Mouse (Mus musculus) megakaryocyte, embryonic 14.5 days (primary cell): Measurements from ENCODE around the gene Vmn2r96. TPM values are rescaled to one million over a fixed set of nuclear protein-coding genes. Genes with fewer than 3 reads are reported as not detected.
"Not testable (repeated sequence)": the region's sequence is repeated elsewhere in the genome, so short reads cannot be mapped to it uniquely, and the experiment has no call there.

Source experiments
- H3K27me3 ChIP-seq: replicated peaks from 2 replicates; pipeline ENCODE3; 2012; ENCODE audit warnings: inconsistent platforms
- H3K36me3 ChIP-seq: replicated peaks from 2 replicates; pipeline ENCODE3; 2012; ENCODE audit warnings: low read length, inconsistent platforms, mixed read lengths
- H3K4me1 ChIP-seq: 2 replicates; pipeline ENCODE4 v1.6.1; 2012; ENCODE audit warnings: inconsistent platforms
- H3K4me3 ChIP-seq: replicated peaks from 2 replicates; pipeline ENCODE3; 2012; ENCODE audit warnings: moderate library complexity, mild to moderate bottlenecking, inconsistent platforms
- H3K9me3 ChIP-seq: 2 replicates; pipeline ENCODE4 v1.6.1; 2012; ENCODE audit warnings: inconsistent platforms
- FLI1 ChIP-seq: IDR thresholded peaks from 2 replicates; pipeline ENCODE4 v1.6.1; 2012; ENCODE audit warnings: low read length, inconsistent platforms, mixed read lengths
- GATA1 ChIP-seq: IDR thresholded peaks from 3 replicates; pipeline ENCODE4 v1.6.1; 2012; ENCODE audit warnings: mixed read lengths, low read length, inconsistent platforms, borderline replicate concordance
- polyA plus RNA-seq: library from polyadenylated mRNA; stranded (reverse); fragments of >175 nt; gene quantifications from 2 replicates; pipeline ENCODE4 v1.2.3, GENCODE M21; 2012; ENCODE audit warnings: low replicate concordance; ENCODE audit not compliant: insufficient read depth

Vmn2r96 gene
- 0.95 TPM in 1 of 2 replicates, not detected in the other for polyA plus RNA-seq

GRCm38 (mm10) chr17:18572851-18573250 is at the start of gene Vmn2r96:
Vmn2r96 (plus strand) TSS chr17:18573151.
- not testable (repeated sequence) for H3K4me3 ChIP-seq, H3K27me3 ChIP-seq, H3K9me3 ChIP-seq, H3K36me3 ChIP-seq, H3K4me1 ChIP-seq

- Histone ChIP-seq H3K4me3 (no peak overlapping the region), H3K36me3 (no peaks in the 10 kb centered on the region), H3K4me1 (no peaks in the 10 kb centered on the region), H3K27me3 (no peaks in the 10 kb centered on the region), H3K9me3 (peaks cover 17% of the 10 kb centered on the region)
- TF ChIP-seq FLI1 (no peak), GATA1 (no peak)
Measured at GRCm38 (mm10) chr17:18523371-18523770, 49.6 kb upstream of the Vmn2r96 start.

GRCm38 (mm10) chr17:18523991-18524390 is 49.0 kb upstream of the Vmn2r96 start:
- no peak overlapping the region for H3K4me3 ChIP-seq
- H3K27me3 ChIP-seq, result no peaks in the 10 kb centered on the region
- H3K4me1 ChIP-seq, result no peaks in the 10 kb centered on the region
- no peaks in the 10 kb centered on the region for H3K36me3 ChIP-seq
- peaks cover 11% of the 10 kb centered on the region for H3K9me3 ChIP-seq
- no peak for TF ChIP-seq GATA1
- no peak for TF ChIP-seq FLI1

- not testable (repeated sequence) for H3K27me3 ChIP-seq, H3K4me1 ChIP-seq, H3K36me3 ChIP-seq
- Histone ChIP-seq H3K9me3 (peaks cover 27% of the 10 kb centered on the region), H3K4me3 (peak overlapping the region; percentile 76)
Measured at GRCm38 (mm10) chr17:18558212-18559158, 14.5 kb upstream of the Vmn2r96 start.

GRCm38 (mm10) chr17:18566186-18566585 is 6.8 kb upstream of the Vmn2r96 start:
- not testable (repeated sequence) for H3K4me1 ChIP-seq, H3K4me3 ChIP-seq, H3K36me3 ChIP-seq, H3K27me3 ChIP-seq
- peaks cover 13% of the 10 kb centered on the region for H3K9me3 ChIP-seq

- not testable (repeated sequence) for H3K27me3 ChIP-seq, H3K4me3 ChIP-seq, H3K4me1 ChIP-seq, H3K36me3 ChIP-seq
- peaks cover 20% of the 10 kb centered on the region for H3K9me3 ChIP-seq
Measured at GRCm38 (mm10) chr17:18615151-18615550, 42.2 kb downstream of the Vmn2r96 start.

GRCm38 (mm10) chr17:18626532-18626931 is 53.6 kb downstream of the Vmn2r96 start:
- no peaks in the 10 kb centered on the region for H3K27me3 ChIP-seq
- no peaks in the 10 kb centered on the region for H3K36me3 ChIP-seq
- peaks cover 3% of the 10 kb centered on the region; the same call in 1 of the 2 replicates for H3K9me3 ChIP-seq
- H3K4me1 ChIP-seq, result no peaks in the 10 kb centered on the region
- no peak overlapping the region for H3K4me3 ChIP-seq
- TF ChIP-seq GATA1 (no peak), FLI1 (no peak)

Other genes with a start within 250 kb of the Vmn2r96 start
- gene Vmn2r95, start 149.1 kb upstream of the Vmn2r96 start, polyA plus RNA-seq, result 0.29 TPM in 1 of 2 replicates, not detected in the other